Mouse (Mus musculus) heart, embryonic 10.5 days (tissue): ENCODE results near the gene Cisd1. TPM values are rescaled to one million over a fixed set of nuclear protein-coding genes. Genes with fewer than 3 reads are reported as not detected.
"Not testable (repeated sequence)": the region's sequence is repeated elsewhere in the genome, so short reads cannot be mapped to it uniquely, and the experiment has no call there.

Experiments
- DNase-seq: peaks from one replicate; pipeline ENCODE4 v3.0.0-alpha.2; 2017; ENCODE audit warnings: low spot score
- H3K27ac ChIP-seq: fragments of 300-500 bp; sonication (generic); 2 replicates; pipeline ENCODE4 v1.5.1; 2016; ENCODE audit warnings: mild to moderate bottlenecking
- H3K27me3 ChIP-seq: fragments of 300-500 bp; sonication (generic); 2 replicates; pipeline ENCODE4 v1.6.1; 2016; ENCODE audit warnings: mild to moderate bottlenecking; ENCODE audit not compliant: poor library complexity, insufficient read depth, severe bottlenecking
- H3K36me3 ChIP-seq: fragments of 300-500 bp; sonication (generic); 2 replicates; pipeline ENCODE4 v1.6.1; 2016; ENCODE audit warnings: mild to moderate bottlenecking, moderate library complexity
- H3K4me1 ChIP-seq: fragments of 300-500 bp; sonication (generic); 2 replicates; pipeline ENCODE4 v1.6.1; 2016; ENCODE audit warnings: mild to moderate bottlenecking
- H3K4me3 ChIP-seq: fragments of 300-500 bp; sonication (generic); 2 replicates; pipeline ENCODE4 v1.5.1; 2016; ENCODE audit warnings: mild to moderate bottlenecking, moderate library complexity
- H3K9me3 ChIP-seq: fragments of 300-500 bp; sonication (generic); 2 replicates; pipeline ENCODE4 v1.6.1; 2016; ENCODE audit warnings: mild to moderate bottlenecking, moderate library complexity
- WGBS: fragments of 180-500 bp; shearing (Covaris S2); methylation state at CpG from one replicate; pipeline ENCODE4 v1.1.7; 2016; 5-methylcytosine and 5-hydroxymethylcytosine counted together
- polyA plus RNA-seq: library from polyadenylated mRNA; unstranded; fragments of >200 nt; fragmentation: Nextera tagmentation; extraction: Ambion mirVana; gene quantifications from 2 replicates; pipeline ENCODE4 v1.2.1, GENCODE M21; 2016

Gene Cisd1
- 127 and 162 TPM in 2 replicates for polyA plus RNA-seq

DNA sequence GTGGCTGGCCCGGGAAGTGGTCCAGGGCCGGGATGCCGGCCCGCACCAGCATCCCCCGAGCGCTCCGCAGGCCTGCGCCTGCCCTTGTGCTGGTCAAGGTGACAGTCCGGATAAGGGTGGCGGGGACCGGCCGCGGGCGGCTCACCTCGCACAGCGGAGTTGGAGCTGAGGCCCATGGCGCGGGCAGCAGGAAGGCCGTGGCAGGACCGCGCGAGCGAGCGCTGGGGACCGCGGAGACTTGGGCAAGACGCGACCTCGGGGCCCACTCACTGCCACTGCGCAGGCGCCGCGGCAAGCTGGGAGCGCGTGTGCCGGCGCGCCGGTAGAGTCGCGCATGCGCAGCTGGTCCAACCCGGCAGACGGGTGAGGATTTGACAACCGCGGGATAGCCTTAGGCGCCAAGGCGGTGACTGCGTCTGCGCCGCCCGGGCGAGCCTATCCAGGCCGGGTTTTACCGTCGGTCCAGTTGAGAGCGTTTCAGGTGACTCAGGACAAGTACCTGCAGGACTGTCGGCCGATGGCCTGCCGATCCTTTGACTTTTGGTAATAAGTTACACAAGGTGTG is at the start of gene Cisd1:
Gene Cisd1 (minus strand): TSS at position 376 of the 565 bp plus-strand sequence.
- peak within 1 kb of the TSS; percentile 83 for H3K4me3 ChIP-seq
- H3K36me3 ChIP-seq = no peaks in the 10 kb centered on the region
- under 1% methylated on average over 60 of the region's 60 CpGs for WGBS
- no peaks in the 10 kb centered on the region for H3K9me3 ChIP-seq
- peaks cover 32% of the 10 kb centered on the region for H3K4me1 ChIP-seq
- H3K27ac ChIP-seq = peak within 1 kb of the TSS; percentile 91
- DNase-seq = peak; percentile 96
- H3K27me3 ChIP-seq = no peaks in the 10 kb centered on the region

DNA sequence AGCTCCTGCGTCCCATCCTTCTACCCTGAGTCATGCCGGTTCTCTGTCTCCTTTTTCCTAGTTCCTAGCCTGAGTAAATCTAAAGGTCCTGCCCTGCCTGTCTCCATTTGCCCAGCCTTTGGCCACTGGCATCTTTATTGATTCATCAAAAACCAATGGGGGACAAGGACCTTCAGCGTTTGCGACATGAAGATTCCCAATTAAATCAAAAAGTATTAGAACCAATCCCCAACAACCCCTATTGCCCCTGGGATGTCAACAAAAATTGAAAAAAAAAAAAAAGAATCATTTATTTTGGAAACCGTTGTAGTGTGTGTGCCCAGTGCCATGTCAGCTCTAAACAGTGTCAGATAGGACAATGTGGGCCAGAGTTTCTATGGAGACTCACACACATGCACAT is 44.6 kb upstream of the Cisd1 start:
- Histone ChIP-seq H3K4me3 (no peak overlapping the region), H3K4me1 (no peaks in the 10 kb centered on the region), H3K36me3 (no peaks in the 10 kb centered on the region), H3K27ac (no peak overlapping the region), H3K27me3 (no peaks in the 10 kb centered on the region), H3K9me3 (peaks cover 3% of the 10 kb centered on the region)
- 90% methylated on average over 5 of the region's 5 CpGs for WGBS
- DNase-seq = no peak

DNA sequence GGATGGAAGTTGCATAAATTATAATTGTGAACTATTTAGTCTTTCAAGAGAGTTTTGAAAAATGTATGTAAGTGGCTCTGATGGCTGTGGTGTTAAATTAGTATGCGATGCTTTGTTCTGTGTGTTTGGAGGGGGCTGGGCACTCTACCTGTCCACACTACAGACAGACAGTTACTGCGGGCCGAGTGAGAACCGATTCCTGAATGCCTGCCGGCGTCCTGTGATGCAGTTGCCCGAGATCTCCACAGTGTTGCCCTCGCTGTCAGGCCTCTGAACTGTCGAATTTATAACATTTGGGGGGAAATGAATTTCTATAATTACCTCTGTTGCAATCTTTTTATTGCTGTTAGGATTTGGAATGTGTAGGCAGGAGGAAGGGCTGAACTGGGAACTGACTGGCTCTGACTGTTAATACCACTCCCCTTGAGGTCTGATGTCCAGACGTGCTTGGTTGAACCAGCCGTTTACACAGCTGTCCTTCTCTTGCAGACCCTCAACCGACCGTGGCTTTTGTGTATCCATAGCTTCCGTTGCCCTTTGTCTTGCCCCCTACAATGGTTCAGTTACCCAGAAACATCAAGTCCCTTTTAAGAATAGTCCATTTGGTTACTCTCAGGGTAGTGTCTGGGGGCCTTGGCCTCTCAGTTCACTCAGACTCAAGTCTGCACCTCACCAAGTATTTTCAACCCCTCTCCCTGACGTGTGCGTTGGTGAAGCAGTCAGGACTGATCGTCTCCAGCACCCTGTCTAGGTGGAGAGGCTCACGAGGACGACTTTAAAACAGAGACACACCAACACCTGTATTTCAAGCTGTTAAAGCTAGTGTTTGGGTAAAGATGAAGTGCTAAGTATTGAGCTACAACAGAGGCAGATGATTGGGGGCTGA is 39.6 kb upstream of the Cisd1 start:
- Histone ChIP-seq H3K27ac (no peak overlapping the region), H3K9me3 (no peaks in the 10 kb centered on the region), H3K36me3 (peaks cover 15% of the 10 kb centered on the region), H3K4me3 (no peak overlapping the region), H3K27me3 (no peaks in the 10 kb centered on the region), H3K4me1 (no peaks in the 10 kb centered on the region)
- no peak for DNase-seq
- 83% methylated on average over 19 of the region's 19 CpGs for WGBS

DNA sequence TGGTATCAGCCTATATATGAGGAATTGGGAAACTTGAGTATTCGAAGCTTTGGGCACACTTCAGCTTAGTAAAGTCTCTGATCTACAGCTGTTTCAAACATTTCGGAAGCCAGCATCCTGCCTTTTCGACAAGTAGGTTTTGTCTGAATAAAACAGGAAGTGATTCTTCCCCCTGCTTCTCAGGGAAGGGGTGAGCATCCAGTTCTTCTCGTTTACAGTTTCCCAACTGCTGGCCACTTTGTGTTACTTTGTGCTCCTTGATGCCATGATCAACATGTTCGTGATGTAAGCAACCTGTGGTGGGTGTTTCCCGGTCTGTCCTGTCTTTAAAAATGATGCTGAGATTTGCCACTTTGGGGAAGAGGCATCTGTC is 38.8 kb upstream of the Cisd1 start:
- H3K4me3 ChIP-seq, DNase-seq, H3K9me3 ChIP-seq, H3K4me1 ChIP-seq, H3K27me3 ChIP-seq, H3K27ac ChIP-seq: not testable (repeated sequence)
- peaks cover 23% of the 10 kb centered on the region for H3K36me3 ChIP-seq
- 79% methylated on average over 6 of the region's 6 CpGs for WGBS

DNA sequence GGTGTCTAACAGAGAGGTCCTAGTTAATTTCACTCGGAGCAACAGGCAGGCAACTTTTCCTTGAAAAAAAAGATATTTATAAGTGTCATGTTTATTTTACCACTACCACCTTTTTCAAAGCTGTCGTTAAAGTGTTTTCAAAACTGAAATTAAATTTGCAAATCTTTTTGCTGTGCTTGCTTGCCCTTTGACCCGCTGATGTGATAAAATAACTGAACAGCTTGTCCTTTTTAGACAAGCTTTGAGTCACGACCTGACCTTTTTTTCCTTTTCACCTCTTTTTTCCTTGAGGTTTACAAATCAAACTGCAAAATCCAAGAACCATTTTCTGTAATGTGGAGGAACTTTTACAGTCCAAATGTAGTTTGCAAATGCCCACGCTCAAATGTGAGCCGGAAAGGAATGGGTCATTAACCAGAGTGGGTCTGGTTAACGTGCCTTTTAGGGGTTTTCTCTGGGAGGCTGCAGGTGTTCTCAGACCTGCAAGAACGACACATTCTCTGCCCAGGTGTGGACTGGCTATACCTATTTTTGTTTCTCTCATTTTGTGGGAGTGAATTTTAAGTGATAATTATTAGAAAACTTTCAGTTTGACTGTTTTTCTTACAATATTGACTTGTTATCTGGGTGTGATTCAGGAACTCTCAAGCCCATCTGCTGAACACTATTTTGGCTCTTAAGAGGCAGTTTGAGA is 38.3 kb upstream of the Cisd1 start:
- H3K4me1 ChIP-seq = no peaks in the 10 kb centered on the region
- H3K27ac ChIP-seq = no peak overlapping the region
- WGBS = 84% methylated on average over 8 of the region's 8 CpGs
- DNase-seq = no peak
- peaks cover 26% of the 10 kb centered on the region for H3K36me3 ChIP-seq
- H3K27me3 ChIP-seq = no peaks in the 10 kb centered on the region
- no peak overlapping the region for H3K4me3 ChIP-seq
- H3K9me3 ChIP-seq = no peaks in the 10 kb centered on the region

DNA sequence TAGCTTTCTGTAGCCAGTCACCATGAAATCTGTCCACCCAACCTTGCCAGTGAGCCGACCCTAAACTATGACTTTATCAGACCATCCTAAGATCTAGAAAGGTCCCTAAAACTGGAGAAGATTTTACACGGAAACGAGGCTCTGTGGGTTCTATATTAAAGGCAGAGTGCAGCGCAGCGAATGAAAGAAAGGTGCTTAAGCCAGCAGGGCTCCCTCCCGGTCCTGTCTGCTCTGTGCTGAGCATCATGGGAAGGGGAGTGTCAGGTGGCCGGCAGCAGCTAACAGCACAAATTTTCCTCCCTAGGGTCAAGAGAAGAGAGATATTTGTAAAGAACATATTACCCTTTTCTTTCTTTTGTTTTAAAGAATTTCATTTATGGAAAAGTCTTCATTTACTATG is 37.4 kb upstream of the Cisd1 start:
- Histone ChIP-seq H3K27ac (no peak overlapping the region), H3K4me3 (no peak overlapping the region), H3K9me3 (no peaks in the 10 kb centered on the region), H3K27me3 (no peaks in the 10 kb centered on the region), H3K4me1 (no peaks in the 10 kb centered on the region), H3K36me3 (peaks cover 28% of the 10 kb centered on the region)
- no peak for DNase-seq
- WGBS = 80% methylated on average over 7 of the region's 7 CpGs

DNA sequence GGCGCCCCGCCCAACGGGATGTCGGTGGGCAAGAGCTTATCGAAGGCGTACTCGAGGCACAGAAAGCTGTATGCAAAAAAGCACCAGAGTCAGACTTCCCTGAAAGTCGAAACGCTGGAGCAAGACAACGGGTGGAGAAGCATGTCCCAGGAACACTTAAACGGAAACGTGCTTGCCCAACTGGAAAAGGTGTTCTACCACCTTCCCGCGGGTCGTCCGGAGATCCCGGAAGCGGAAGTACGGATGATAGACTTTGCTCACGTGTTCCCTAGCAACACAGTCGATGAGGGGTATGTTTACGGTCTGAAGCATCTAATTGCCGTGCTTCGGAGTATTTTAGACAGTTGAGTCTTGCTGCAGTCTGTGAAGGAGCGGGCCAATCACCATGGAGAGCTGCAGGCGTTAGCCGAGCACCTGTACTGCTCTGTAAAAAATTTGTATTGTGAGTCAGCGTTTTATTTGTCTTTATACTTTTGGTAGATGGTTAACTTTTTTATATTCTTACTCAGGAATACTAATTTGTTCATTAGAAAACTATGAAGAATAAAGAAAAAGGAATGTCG is 36.8 kb upstream of the Cisd1 start:
- DNase-seq = no peak
- Histone ChIP-seq H3K36me3 (peaks cover 34% of the 10 kb centered on the region), H3K27me3 (no peaks in the 10 kb centered on the region), H3K4me3 (no peak overlapping the region), H3K27ac (no peak overlapping the region), H3K9me3 (no peaks in the 10 kb centered on the region), H3K4me1 (no peaks in the 10 kb centered on the region)
- 89% methylated on average over 29 of the region's 29 CpGs for WGBS

DNA sequence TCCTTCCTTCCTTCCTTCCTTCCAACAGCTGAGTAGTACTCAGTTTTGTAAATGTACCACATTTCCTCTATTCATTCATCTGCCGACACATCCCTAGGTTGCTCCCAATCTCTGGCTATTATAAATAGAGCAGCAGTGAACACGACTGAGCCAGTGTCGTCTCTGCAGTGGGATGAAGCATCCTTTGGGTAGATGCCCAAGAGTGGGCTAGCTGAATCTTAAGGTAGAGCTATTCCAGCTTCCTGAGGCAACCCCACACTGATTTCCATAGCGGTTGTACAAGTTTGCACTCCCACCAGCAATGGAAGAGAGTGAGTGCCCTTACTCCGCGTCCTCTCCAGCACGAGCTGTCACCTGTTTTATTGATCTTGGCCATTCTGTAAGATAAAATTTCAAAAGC is 35.7 kb upstream of the Cisd1 start:
- H3K4me1 ChIP-seq = no peaks in the 10 kb centered on the region
- no peak overlapping the region for H3K27ac ChIP-seq
- H3K36me3 ChIP-seq = peaks cover 34% of the 10 kb centered on the region
- 94% methylated on average over 7 of the region's 7 CpGs for WGBS
- no peak overlapping the region for H3K4me3 ChIP-seq
- no peak for DNase-seq
- no peaks in the 10 kb centered on the region for H3K9me3 ChIP-seq
- no peaks in the 10 kb centered on the region for H3K27me3 ChIP-seq

DNA sequence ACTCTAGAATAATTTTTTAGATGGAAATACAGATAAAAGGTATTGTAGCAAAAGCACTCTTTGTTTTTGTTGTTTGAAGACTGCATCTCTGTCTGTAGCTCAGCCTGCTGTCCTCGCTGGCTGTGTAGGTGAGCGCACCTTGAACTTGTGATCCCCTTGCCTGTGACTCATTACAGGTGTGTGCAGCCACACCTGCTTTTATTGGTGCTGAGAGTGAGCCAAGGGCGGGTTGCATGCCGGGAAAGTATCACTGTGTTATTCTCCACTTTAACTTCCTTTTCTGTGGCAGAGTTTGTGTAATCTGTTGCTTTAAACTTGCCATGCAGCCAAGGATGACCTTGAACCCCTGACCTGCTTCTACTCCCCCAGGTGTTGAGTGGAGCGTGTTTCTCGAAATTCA is 31.3 kb upstream of the Cisd1 start:
- no peak overlapping the region for H3K27ac ChIP-seq
- peaks cover 33% of the 10 kb centered on the region for H3K36me3 ChIP-seq
- no peaks in the 10 kb centered on the region for H3K4me1 ChIP-seq
- no peaks in the 10 kb centered on the region for H3K9me3 ChIP-seq
- WGBS = 88% methylated on average over 6 of the region's 6 CpGs
- no peak for DNase-seq
- no peaks in the 10 kb centered on the region for H3K27me3 ChIP-seq
- H3K4me3 ChIP-seq = no peak overlapping the region

DNA sequence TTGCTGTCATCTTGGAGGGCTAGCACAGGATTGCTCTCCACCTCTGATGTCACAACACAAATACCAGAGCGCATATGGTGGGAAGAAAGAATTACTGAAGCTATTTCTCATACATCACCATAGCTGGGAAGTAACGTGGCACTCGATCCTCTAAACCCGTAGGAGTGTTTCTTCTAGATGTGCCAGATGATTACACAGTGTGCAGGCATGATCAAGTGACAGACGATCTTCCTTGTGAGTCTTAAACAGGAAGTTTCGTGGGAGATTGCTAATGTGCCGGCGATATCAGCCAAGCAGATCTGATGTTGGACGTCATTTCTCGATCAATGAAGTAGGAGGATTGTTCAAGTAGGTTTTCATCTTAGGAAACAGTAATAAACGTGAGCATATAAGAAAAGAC is 29.0 kb upstream of the Cisd1 start:
- Histone ChIP-seq H3K4me3 (no peak overlapping the region), H3K4me1 (no peaks in the 10 kb centered on the region), H3K27me3 (no peaks in the 10 kb centered on the region), H3K9me3 (no peaks in the 10 kb centered on the region), H3K27ac (no peak overlapping the region), H3K36me3 (peaks cover 19% of the 10 kb centered on the region)
- 88% methylated on average over 11 of the region's 11 CpGs for WGBS
- no peak for DNase-seq

DNA sequence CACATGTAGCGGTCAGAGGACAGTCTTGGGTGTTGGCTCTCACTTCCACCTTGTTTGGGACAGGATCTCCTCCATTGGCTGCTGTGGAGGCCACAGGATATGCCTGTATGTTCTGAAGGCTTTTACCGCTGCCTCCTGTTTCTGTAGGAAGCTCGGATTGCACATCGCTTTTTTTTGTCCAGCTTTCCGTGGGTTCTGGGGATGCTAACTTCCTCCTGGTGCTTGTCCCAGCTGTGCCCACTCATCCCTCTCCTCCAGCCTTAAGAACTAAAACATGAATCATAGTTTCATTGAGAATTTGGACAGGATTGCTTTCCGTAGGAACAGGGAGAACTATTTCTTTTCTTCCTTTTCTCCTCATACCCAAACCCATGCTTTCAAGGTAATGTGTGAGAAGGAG is 27.1 kb upstream of the Cisd1 start:
- no peak overlapping the region for H3K27ac ChIP-seq
- DNase-seq = no peak
- no peak overlapping the region for H3K4me3 ChIP-seq
- WGBS = 85% methylated on average over 6 of the region's 6 CpGs
- no peaks in the 10 kb centered on the region for H3K4me1 ChIP-seq
- peaks cover 12% of the 10 kb centered on the region; the same call in 1 of the 2 replicates for H3K36me3 ChIP-seq
- H3K9me3 ChIP-seq = no peaks in the 10 kb centered on the region
- H3K27me3 ChIP-seq = no peaks in the 10 kb centered on the region

DNA sequence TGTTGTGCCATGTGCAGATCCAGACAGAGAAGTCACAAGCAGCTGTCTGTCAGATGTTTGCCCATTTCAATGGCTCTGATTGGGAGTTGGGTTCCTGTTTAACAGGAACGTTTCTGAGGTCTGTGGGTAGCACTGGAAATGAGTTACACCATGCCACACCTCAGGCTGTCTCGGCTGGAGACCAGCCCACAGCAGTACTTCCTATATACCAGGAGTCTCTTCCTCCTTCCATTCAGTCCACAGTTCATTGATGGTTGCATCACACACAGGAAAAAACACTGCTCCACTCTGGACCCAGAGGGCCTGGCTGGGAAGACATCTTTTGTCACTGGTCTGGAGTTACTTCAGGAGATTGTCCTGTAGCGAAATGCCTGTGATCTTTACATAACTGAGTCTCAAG is 24.7 kb upstream of the Cisd1 start:
- no peaks in the 10 kb centered on the region for H3K4me1 ChIP-seq
- H3K27me3 ChIP-seq = no peaks in the 10 kb centered on the region
- peaks cover 20% of the 10 kb centered on the region for H3K36me3 ChIP-seq
- H3K4me3 ChIP-seq = no peak overlapping the region
- WGBS = 80% methylated on average over 3 of the region's 3 CpGs
- H3K27ac ChIP-seq = no peak overlapping the region
- no peak for DNase-seq
- no peaks in the 10 kb centered on the region for H3K9me3 ChIP-seq
